Mouse (Mus musculus) MEL (cell line): ENCODE data around the gene C77080. TPM values are rescaled to one million over a fixed set of nuclear protein-coding genes. Genes with fewer than 3 reads are reported as not detected.

Experiments
- DNase-seq: peaks from one replicate; pipeline ENCODE4 v3.0.0; 2011; ENCODE audit warnings: low read depth, low spot score
- H3K27ac ChIP-seq: 2 replicates; pipeline ENCODE4 v1.5.1; 2012; ENCODE audit warnings: low read depth, mild to moderate bottlenecking, control low read depth, low read length, moderate library complexity; ENCODE audit not compliant: control insufficient read depth
- H3K27me3 ChIP-seq, 2 experiments: fragments of 150-350 bp in 1 of 2; sonication (generic) in 1 of 2; 2 replicates each; pipeline ENCODE4 v1.6.1; 2012; ENCODE audit warnings: low read length in 2 of 2, mild to moderate bottlenecking in 2 of 2, improper control_type of control experiment in 1 of 2, moderate library complexity in 1 of 2; ENCODE audit not compliant: insufficient read depth in 2 of 2, control insufficient read depth in 1 of 2
- H3K36me3 ChIP-seq, 2 experiments: 2 replicates each; pipeline ENCODE4 v1.6.1; 2012 to 2014; ENCODE audit warnings: low read length in 2 of 2, improper control_type of control experiment in 1 of 2, inconsistent platforms in 1 of 2, mild to moderate bottlenecking in 1 of 2; ENCODE audit not compliant: insufficient read depth in 2 of 2, control insufficient read depth in 1 of 2
- H3K4me1 ChIP-seq, 2 experiments: fragments of 150-350 bp in 1 of 2; sonication (generic) in 1 of 2; 2 replicates each; pipeline ENCODE4 v1.6.1; 2012; ENCODE audit warnings: low read length in 2 of 2, improper control_type of control experiment in 1 of 2, mild to moderate bottlenecking in 1 of 2; ENCODE audit not compliant: insufficient read depth in 2 of 2, control insufficient read depth in 1 of 2
- H3K4me3 ChIP-seq, 2 experiments: fragments of 150-350 bp in 1 of 2; sonication (generic) in 1 of 2; 2 replicates each; pipeline ENCODE4 v1.5.1; 2012; ENCODE audit warnings: low read depth in 2 of 2, low read length in 2 of 2, mild to moderate bottlenecking in 2 of 2, moderate library complexity in 2 of 2, control low read depth in 1 of 2, improper control_type of control experiment in 1 of 2; ENCODE audit not compliant: control insufficient read depth in 1 of 2, insufficient read depth in 1 of 2
- H3K79me2 ChIP-seq: 2 replicates; pipeline ENCODE4 v1.6.1; 2012; ENCODE audit warnings: mild to moderate bottlenecking, low read length, moderate library complexity; ENCODE audit not compliant: control insufficient read depth, poor library complexity, insufficient read depth
- H3K9ac ChIP-seq: 2 replicates; pipeline ENCODE4 v1.6.1; 2012; ENCODE audit warnings: low read depth, mild to moderate bottlenecking, control low read depth, low read length, moderate library complexity; ENCODE audit not compliant: control insufficient read depth, poor library complexity, severe bottlenecking
- H3K9me3 ChIP-seq: fragments of 150-350 bp; sonication (generic); replicated peaks from 2 replicates; pipeline ENCODE4 v1.6.1; 2012; ENCODE audit warnings: mild to moderate bottlenecking, low read length, improper control_type of control experiment, moderate library complexity; ENCODE audit not compliant: insufficient read depth
- BHLHE40 ChIP-seq: IDR thresholded peaks from 2 replicates; pipeline ENCODE4 v1.6.1; 2012; ENCODE audit warnings: low read depth, mild to moderate bottlenecking, inconsistent platforms, low read length, improper control_type of control experiment, borderline replicate concordance
- CHD2 ChIP-seq: IDR thresholded peaks from 2 replicates; pipeline ENCODE4 v1.6.1; 2011; ENCODE audit warnings: low read length, improper control_type of control experiment
- CTCF ChIP-seq, 3 experiments: IDR thresholded peaks in 2 of 3; conservative IDR thresholded peaks in 1 of 3; 2 replicates each; pipeline ENCODE4 v1.5.1; 2011 to 2012; ENCODE audit warnings: low read length in 3 of 3, low read depth in 2 of 3, mild to moderate bottlenecking in 2 of 3, improper control_type of control experiment in 1 of 3, inconsistent platforms in 1 of 3, mixed read lengths in 1 of 3, moderate library complexity in 1 of 3; ENCODE audit not compliant: control insufficient read depth in 1 of 3, insufficient read depth in 1 of 3, poor library complexity in 1 of 3, severe bottlenecking in 1 of 3
- EP300 ChIP-seq, 2 experiments: IDR thresholded peaks; 2 replicates each; pipeline ENCODE4 v1.6.1; 2011; ENCODE audit warnings: improper control_type of control experiment in 2 of 2, low read length in 2 of 2, low read depth in 1 of 2, mild to moderate bottlenecking in 1 of 2
- ETS1 ChIP-seq: IDR thresholded peaks from 2 replicates; pipeline ENCODE4 v1.6.1; 2012; ENCODE audit warnings: low read depth, mild to moderate bottlenecking, inconsistent platforms, low read length, improper control_type of control experiment, moderate library complexity
- GATA1 ChIP-seq: IDR thresholded peaks from 2 replicates; pipeline ENCODE4 v1.6.1; 2011; ENCODE audit warnings: low read depth, low read length, improper control_type of control experiment
- JUND ChIP-seq: IDR thresholded peaks from 2 replicates; pipeline ENCODE4 v1.6.1; 2011; ENCODE audit warnings: low read depth, mild to moderate bottlenecking, improper control_type of control experiment, low read length
- MAZ ChIP-seq: IDR thresholded peaks from 2 replicates; pipeline ENCODE4 v1.6.1; 2012; ENCODE audit warnings: low read depth, mild to moderate bottlenecking, inconsistent platforms, low read length, improper control_type of control experiment
- MYC ChIP-seq: IDR thresholded peaks from 2 replicates; pipeline ENCODE4 v1.6.1; 2011; ENCODE audit warnings: low read depth, mild to moderate bottlenecking, low read length, improper control_type of control experiment, moderate library complexity
- POLR2AphosphoS5 ChIP-seq: IDR thresholded peaks from 2 replicates; pipeline ENCODE4 v1.6.1; 2012; ENCODE audit warnings: low read depth, borderline replicate concordance, mild to moderate bottlenecking, inconsistent platforms, low read length, moderate library complexity, mixed read lengths
- RAD21 ChIP-seq: IDR thresholded peaks from 2 replicates; pipeline ENCODE4 v1.6.1; 2011; ENCODE audit warnings: mild to moderate bottlenecking, low read depth, low read length, improper control_type of control experiment
- SIN3A ChIP-seq: IDR thresholded peaks from 2 replicates; pipeline ENCODE4 v1.6.1; 2012; ENCODE audit warnings: low read length, improper control_type of control experiment, inconsistent platforms
- SMC3 ChIP-seq: IDR thresholded peaks from 2 replicates; pipeline ENCODE4 v1.6.1; 2011; ENCODE audit warnings: low read depth, low read length, improper control_type of control experiment
- TCF12 ChIP-seq: IDR thresholded peaks from 2 replicates; pipeline ENCODE4 v1.6.1; 2014; ENCODE audit warnings: low read depth, mild to moderate bottlenecking, inconsistent platforms, low read length, improper control_type of control experiment, moderate library complexity
- UBTF ChIP-seq: IDR thresholded peaks from 2 replicates; pipeline ENCODE4 v1.6.1; 2012; ENCODE audit warnings: low read depth, mild to moderate bottlenecking, inconsistent platforms, low read length, improper control_type of control experiment, moderate library complexity, borderline replicate concordance; ENCODE audit not compliant: insufficient read depth
- ZC3H11A ChIP-seq: IDR thresholded peaks from 2 replicates; pipeline ENCODE4 v1.6.1; 2012; ENCODE audit warnings: low read depth, mild to moderate bottlenecking, inconsistent platforms, low read length, improper control_type of control experiment
- ZMIZ1 ChIP-seq: IDR thresholded peaks from 2 replicates; pipeline ENCODE4 v1.6.1; 2012; ENCODE audit warnings: low read depth, mild to moderate bottlenecking, inconsistent platforms, low read length, improper control_type of control experiment, moderate library complexity
- ZNF384 ChIP-seq: IDR thresholded peaks from 2 replicates; pipeline ENCODE4 v1.6.1; 2012; ENCODE audit warnings: low read depth, mild to moderate bottlenecking, inconsistent platforms, low read length, improper control_type of control experiment
- polyA plus RNA-seq, 2 experiments: library from polyadenylated mRNA; stranded (reverse) in 1 of 2; unstranded in 1 of 2; fragments of >175 nt in 1 of 2; fragments of >200 nt in 1 of 2; gene quantifications; 2 replicates each; pipeline versions ENCODE4 v1.2.1 to v1.2.4; 2012; ENCODE audit warnings: low replicate concordance in 2 of 2, low read depth in 1 of 2; ENCODE audit not compliant: insufficient read length in 2 of 2, insufficient read depth in 1 of 2, missing spikeins in 1 of 2
- total RNA-seq: library from RNA; depleted of rRNA; stranded (reverse); fragments of 300-350 nt; gene quantifications from 2 replicates; pipeline ENCODE4 v1.2.3, GENCODE M21; 2012

C77080 gene
- total and polyA plus RNA-seq, 3 experiments: 0.92 to 6.9 TPM; not detected in 1

DNA sequence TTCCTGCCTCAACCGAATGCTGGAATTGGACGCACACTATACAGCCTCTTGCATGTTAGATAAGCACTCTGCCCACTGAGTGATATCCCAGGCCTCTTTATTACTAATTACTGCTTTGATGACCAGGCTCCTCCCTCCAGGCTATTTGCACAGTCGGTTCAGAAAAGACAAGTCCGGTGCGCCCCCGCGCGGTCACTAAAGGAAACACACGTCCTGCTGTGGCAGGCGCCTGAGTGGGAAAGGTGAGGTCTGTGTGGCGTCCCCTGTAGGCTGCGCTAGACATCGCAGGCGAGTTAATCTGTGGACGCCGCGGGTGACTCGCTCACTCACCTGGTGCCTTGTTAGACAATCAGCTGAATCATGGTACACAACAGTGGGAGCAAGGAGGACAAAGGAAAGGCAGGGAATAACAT lies 15.3 kb upstream of the C77080 start (continued):
- TF ChIP-seq BHLHE40 (no peak), ZNF384 (no peak), POLR2AphosphoS5 (no peak), TCF12 (no peak), EP300 (IDR thresholded peaks at IDR 0.05; ENCODE audit: low read depth in 1 of 2, low read length in 2 of 2) (0 out of 4 replicates have a peak, but pooled peaks of 1 of the 2 experiments have one; percentile 26), ZMIZ1 (no peak), CTCF (IDR thresholded peaks at IDR 0.05 in 2 of 3, conservative IDR thresholded peaks at IDR 0.05 in 1 of 3; ENCODE audit: control insufficient read depth in 1 of 3, insufficient read depth in 1 of 3, low read depth in 2 of 3, low read length in 3 of 3, poor library complexity in 1 of 3, severe bottlenecking in 1 of 3) (peak in 2 of 3 experiments; percentile 98 to 99; a peak in 5 of 6 replicates), MAZ (peak; percentile 31; the same call in 1 of the 2 replicates), MYC (0 out of 2 replicates have a peak, but pooled peaks have one; percentile 47), UBTF (no peak), SIN3A (peak; percentile 64), GATA1 (peak; percentile 47), JUND (no peak), ETS1 (no peak)
- TF ChIP-seq, all 39 proteins: peak for 12

GRCm38 (mm10) chr4:129272756-129273046 lies 11.5 kb upstream of the C77080 start:
- H3K9ac ChIP-seq: no peak overlapping the region
- H3K4me1 ChIP-seq: peaks cover 0 to 14% of the 10 kb centered on the region in 2 experiments; a peak in 2 of 4 replicates
- no peaks in the 10 kb centered on the region for H3K36me3 ChIP-seq
- TF ChIP-seq SMC3: peak; percentile 55
- no peak for TF ChIP-seq CHD2
- peak; percentile 24 for TF ChIP-seq RAD21
- no peak for TF ChIP-seq ZC3H11A
- TF ChIP-seq CTCF (IDR thresholded peaks at IDR 0.05 in 2 of 3, conservative IDR thresholded peaks at IDR 0.05 in 1 of 3; ENCODE audit: control insufficient read depth in 1 of 3, insufficient read depth in 1 of 3, low read depth in 2 of 3, low read length in 3 of 3, poor library complexity in 1 of 3, severe bottlenecking in 1 of 3): peak; percentile 16 to 53 (median 24); a peak in 3 of 6 replicates
- H3K27me3 ChIP-seq: no peaks in the 10 kb centered on the region
- peak; percentile 88 for DNase-seq
- no peaks in the 10 kb centered on the region for H3K9me3 ChIP-seq
- no peaks in the 10 kb centered on the region for H3K79me2 ChIP-seq
- peak overlapping the region; percentile 36 to 61; a peak in 3 of 4 replicates for H3K4me3 ChIP-seq
- H3K27ac ChIP-seq: no peak overlapping the region
